Mouse (Mus musculus) stomach, embryonic 16.5 days (tissue): ENCODE measurements around the gene 1700025C18Rik. TPM values are rescaled to one million over a fixed set of nuclear protein-coding genes. Genes with fewer than 3 reads are reported as not detected.

Experiments used
- ATAC-seq: fragments of 200-750 bp; cut with Nextera tagmentation; 2 replicates; pipeline ENCODE4 v1.8.0; 2017; ENCODE audit warnings: moderate number of reproducible peaks, moderate TSS enrichment; ENCODE audit not compliant: insufficient read depth, low FRiP score
- H3K27ac ChIP-seq: fragments of 300-500 bp; sonication (generic); 2 replicates; pipeline ENCODE4 v1.5.1; 2014; ENCODE audit warnings: low read length
- H3K27me3 ChIP-seq: fragments of 300-500 bp; sonication (generic); 2 replicates; pipeline ENCODE4 v1.6.1; 2014; ENCODE audit warnings: low read length, control low read depth, mixed read lengths; ENCODE audit not compliant: control insufficient read depth, insufficient read depth
- H3K36me3 ChIP-seq: fragments of 300-500 bp; sonication (generic); 2 replicates; pipeline ENCODE4 v1.6.1; 2014; ENCODE audit warnings: low read length; ENCODE audit not compliant: control insufficient read depth, insufficient read depth
- H3K4me1 ChIP-seq: fragments of 300-500 bp; sonication (generic); 2 replicates; pipeline ENCODE4 v1.6.1; 2014; ENCODE audit warnings: low read length, control low read depth, mixed read lengths; ENCODE audit not compliant: control insufficient read depth, insufficient read depth
- H3K4me2 ChIP-seq: fragments of 300-500 bp; sonication (generic); 2 replicates; pipeline ENCODE4 v1.6.1; 2014; ENCODE audit warnings: low read depth, low read length, mixed read lengths
- H3K4me3 ChIP-seq: fragments of 300-500 bp; sonication (generic); replicated peaks from 2 replicates; pipeline ENCODE4 v1.5.1; 2014; ENCODE audit warnings: mild to moderate bottlenecking, low read length
- H3K9ac ChIP-seq: fragments of 300-500 bp; sonication (generic); 2 replicates; pipeline ENCODE4 v1.6.1; 2014; ENCODE audit warnings: low read length
- H3K9me3 ChIP-seq: fragments of 300-500 bp; sonication (generic); replicated peaks from 2 replicates; pipeline ENCODE4 v1.6.1; 2016; ENCODE audit warnings: low read length, control low read depth; ENCODE audit not compliant: control insufficient read depth
- WGBS: fragments of 180-500 bp; shearing (Covaris S2); extraction: QIAGEN DNeasy Blood & Tissue Kit; methylation state at CpG from one replicate; pipeline ENCODE4 v1.1.7; 2014; 5-methylcytosine and 5-hydroxymethylcytosine counted together
- polyA plus RNA-seq: library from polyadenylated mRNA; unstranded; fragments of >200 nt; fragmentation: Nextera tagmentation; extraction: Ambion mirVana; gene quantifications from 2 replicates; pipeline ENCODE4 v1.2.1, GENCODE M21; 2015

1700025C18Rik gene
- polyA plus RNA-seq, 1 experiment from 2014 or later: not detected

GRCm38 (mm10) chr2:165054888-165055852, 35.4 kb downstream of the 1700025C18Rik start, which contains the start of gene Cd40:
TSS of gene Cd40 (plus strand) at chr2:165055627.
- H3K27ac ChIP-seq: no peak within 1 kb of the TSS
- H3K4me2 ChIP-seq: peak within 1 kb of the TSS; percentile 55
- H3K4me1 ChIP-seq: 0 out of 2 replicates have a peak, but pooled peaks cover 6% of the 10 kb centered on the region
- no peaks in the 10 kb centered on the region for H3K27me3 ChIP-seq
- peak within 1 kb of the TSS; percentile 42 for H3K4me3 ChIP-seq
- no peaks in the 10 kb centered on the region for H3K36me3 ChIP-seq
- WGBS: 11% methylated on average over 25 of the region's 25 CpGs
- peak; percentile 83 for ATAC-seq
- H3K9me3 ChIP-seq: no peaks in the 10 kb centered on the region; the same call in 1 of the 2 replicates
- H3K9ac ChIP-seq: peak within 1 kb of the TSS; percentile 50

GRCm38 (mm10) chr2:165051566-165051965, 39.0 kb downstream of the 1700025C18Rik start:
- 30% methylated on average over 11 of the region's 11 CpGs for WGBS
- H3K27ac ChIP-seq: no peak overlapping the region

GRCm38 (mm10) chr2:165050826-165051548, 39.6 kb downstream of the 1700025C18Rik start:
- Histone ChIP-seq H3K9me3 (no peaks in the 10 kb centered on the region; the same call in 1 of the 2 replicates), H3K27me3 (no peaks in the 10 kb centered on the region), H3K4me2 (no peak overlapping the region), H3K4me3 (no peak overlapping the region), H3K36me3 (no peaks in the 10 kb centered on the region), H3K9ac (no peak overlapping the region), H3K27ac (no peak overlapping the region), H3K4me1 (0 out of 2 replicates have a peak, but pooled peaks cover 6% of the 10 kb centered on the region)
- WGBS: 70% methylated on average over 18 of the region's 18 CpGs
- ATAC-seq: no peak

More at GRCm38 (mm10) chr2:165051566-165051965, 39.0 kb downstream of the 1700025C18Rik start:
- no peak overlapping the region for H3K4me3 ChIP-seq
- H3K9me3 ChIP-seq: no peaks in the 10 kb centered on the region; the same call in 1 of the 2 replicates
- no peaks in the 10 kb centered on the region for H3K36me3 ChIP-seq
- H3K9ac ChIP-seq: no peak overlapping the region
- H3K4me1 ChIP-seq: 0 out of 2 replicates have a peak, but pooled peaks cover 6% of the 10 kb centered on the region
- no peaks in the 10 kb centered on the region for H3K27me3 ChIP-seq
- ATAC-seq: no peak
- no peak overlapping the region for H3K4me2 ChIP-seq

- no peaks in the 10 kb centered on the region; the same call in 1 of the 2 replicates for H3K9me3 ChIP-seq
- H3K4me3 ChIP-seq: no peak overlapping the region
- no peaks in the 10 kb centered on the region for H3K36me3 ChIP-seq
- H3K4me1 ChIP-seq: no peaks in the 10 kb centered on the region
- H3K27me3 ChIP-seq: no peaks in the 10 kb centered on the region
- H3K9ac ChIP-seq: no peak overlapping the region
- no peak overlapping the region for H3K27ac ChIP-seq
- no peak overlapping the region for H3K4me2 ChIP-seq
- 64% methylated on average over 5 of the region's 5 CpGs for WGBS
- ATAC-seq: no peak
Observed at GRCm38 (mm10) chr2:165049044-165049443, 41.5 kb downstream of the 1700025C18Rik start.

GRCm38 (mm10) chr2:165043729-165044128, 46.8 kb downstream of the 1700025C18Rik start:
- Histone ChIP-seq H3K36me3 (no peaks in the 10 kb centered on the region), H3K27ac (no peak overlapping the region), H3K4me3 (no peak overlapping the region), H3K9ac (no peak overlapping the region), H3K9me3 (no peaks in the 10 kb centered on the region), H3K4me1 (no peaks in the 10 kb centered on the region), H3K4me2 (no peak overlapping the region), H3K27me3 (no peaks in the 10 kb centered on the region)
- ATAC-seq: no peak
- WGBS: 64% methylated on average over 2 of the region's 2 CpGs

GRCm38 (mm10) chr2:165043090-165043636, 47.4 kb downstream of the 1700025C18Rik start:
- H3K9ac ChIP-seq: no peak overlapping the region
- H3K4me2 ChIP-seq: no peak overlapping the region
- ATAC-seq: no peak
- no peak overlapping the region for H3K27ac ChIP-seq
- H3K9me3 ChIP-seq: no peaks in the 10 kb centered on the region
- WGBS: 14% methylated on average over 17 of the region's 17 CpGs
- H3K27me3 ChIP-seq: no peaks in the 10 kb centered on the region
- no peak overlapping the region for H3K4me3 ChIP-seq
- no peaks in the 10 kb centered on the region for H3K36me3 ChIP-seq
- no peaks in the 10 kb centered on the region for H3K4me1 ChIP-seq

- no peak overlapping the region for H3K27ac ChIP-seq
- H3K9ac ChIP-seq: no peak overlapping the region
- H3K4me3 ChIP-seq: no peak overlapping the region
- WGBS: 78% methylated on average over 5 of the region's 5 CpGs
- H3K36me3 ChIP-seq: no peaks in the 10 kb centered on the region
- H3K9me3 ChIP-seq: no peaks in the 10 kb centered on the region
- H3K4me2 ChIP-seq: no peak overlapping the region
- H3K4me1 ChIP-seq: no peaks in the 10 kb centered on the region
- ATAC-seq: no peak
- no peaks in the 10 kb centered on the region for H3K27me3 ChIP-seq
Observed at GRCm38 (mm10) chr2:165042126-165042525, 48.4 kb downstream of the 1700025C18Rik start.

- 66% methylated on average over 4 of the region's 4 CpGs for WGBS
- peaks cover 12% of the 10 kb centered on the region for H3K4me1 ChIP-seq
- H3K9ac ChIP-seq: no peak overlapping the region
- no peak overlapping the region for H3K27ac ChIP-seq
- no peak overlapping the region for H3K4me3 ChIP-seq
- no peaks in the 10 kb centered on the region for H3K36me3 ChIP-seq
- no peaks in the 10 kb centered on the region for H3K9me3 ChIP-seq
- ATAC-seq: no peak
- H3K27me3 ChIP-seq: no peaks in the 10 kb centered on the region
- H3K4me2 ChIP-seq: no peak overlapping the region
Observed at GRCm38 (mm10) chr2:165037415-165037814, 53.1 kb downstream of the 1700025C18Rik start.
